Mouse (Mus musculus) hindbrain, embryonic 11.5 days (tissue): ENCODE measurements around the gene Hoxb7. TPM values are rescaled to one million over a fixed set of nuclear protein-coding genes. Genes with fewer than 3 reads are reported as not detected.

Experiments used
- ATAC-seq: fragments of 200-750 bp; cut with Nextera tagmentation; 2 replicates; pipeline ENCODE4 v1.8.0; 2017; ENCODE audit warnings: mild to moderate bottlenecking, moderate TSS enrichment, moderate library complexity; ENCODE audit not compliant: low FRiP score
- DNase-seq: peaks from one replicate; pipeline ENCODE4 v3.0.0-alpha.2; 2015; ENCODE audit warnings: low spot score
- H3K27ac ChIP-seq: fragments of 300-500 bp; sonication (generic); 2 replicates; pipeline ENCODE4 v1.5.1; 2014; ENCODE audit warnings: mild to moderate bottlenecking, low read depth, low read length
- H3K27me3 ChIP-seq: fragments of 300-500 bp; sonication (generic); 2 replicates; pipeline ENCODE4 v1.6.1; 2014; ENCODE audit warnings: mild to moderate bottlenecking, low read length, moderate library complexity, mixed read lengths; ENCODE audit not compliant: control insufficient read depth, insufficient read depth
- H3K36me3 ChIP-seq: fragments of 300-500 bp; sonication (generic); 2 replicates; pipeline ENCODE4 v1.6.1; 2014; ENCODE audit warnings: mild to moderate bottlenecking, low read length, moderate library complexity, mixed read lengths; ENCODE audit not compliant: control insufficient read depth, insufficient read depth
- H3K4me1 ChIP-seq: fragments of 300-500 bp; sonication (generic); replicated peaks from 2 replicates; pipeline ENCODE4 v1.6.1; 2014; ENCODE audit warnings: low read length, mixed read lengths; ENCODE audit not compliant: control insufficient read depth, insufficient read depth
- H3K4me2 ChIP-seq: fragments of 300-500 bp; sonication (generic); replicated peaks from 2 replicates; pipeline ENCODE4 v1.6.1; 2014; ENCODE audit warnings: mild to moderate bottlenecking, low read depth, low read length
- H3K4me3 ChIP-seq: fragments of 300-500 bp; sonication (generic); 2 replicates; pipeline ENCODE4 v1.5.1; 2014; ENCODE audit warnings: low read depth, low read length
- H3K9ac ChIP-seq: fragments of 300-500 bp; sonication (generic); 2 replicates; pipeline ENCODE4 v1.6.1; 2014; ENCODE audit warnings: low read depth, low read length
- H3K9me3 ChIP-seq: fragments of 300-500 bp; sonication (generic); 2 replicates; pipeline ENCODE4 v1.6.1; 2016; ENCODE audit warnings: low read length; ENCODE audit not compliant: control insufficient read depth
- WGBS: fragments of 180-500 bp; shearing (Covaris S2); extraction: QIAGEN DNeasy Blood & Tissue Kit; methylation state at CpG from one replicate; pipeline ENCODE4 v1.1.7; 2014; 5-methylcytosine and 5-hydroxymethylcytosine counted together
- polyA plus RNA-seq: library from polyadenylated mRNA; unstranded; fragments of >200 nt; fragmentation: Nextera tagmentation; extraction: Ambion mirVana; gene quantifications from 2 replicates; pipeline ENCODE4 v1.2.1, GENCODE M21; 2014

Hoxb7 gene
- polyA plus RNA-seq, 1 experiment from 2014 or later, result 4.0 TPM

DNA sequence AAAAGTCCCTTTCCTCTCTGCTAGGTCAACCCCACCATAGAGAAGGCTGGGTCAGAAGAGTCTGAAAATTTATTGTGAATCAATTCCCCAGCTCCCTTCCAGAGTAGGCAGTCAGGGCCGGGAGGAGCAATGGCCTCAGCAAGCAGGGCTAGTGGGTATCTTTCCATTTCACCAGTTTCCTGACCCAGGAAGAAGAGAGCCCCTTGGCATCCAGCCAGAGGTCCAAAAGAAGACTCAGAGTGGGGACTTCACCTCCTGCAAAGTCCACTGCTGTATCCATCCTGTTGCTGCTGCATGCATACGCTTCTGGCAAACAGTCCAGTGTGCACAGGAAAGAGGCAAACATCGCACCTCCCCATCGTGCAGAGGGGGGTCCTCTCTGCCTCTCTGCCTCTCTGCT is 10.5 kb upstream of the Hoxb7 start:
- Histone ChIP-seq H3K9ac (no peak overlapping the region), H3K27ac (no peak overlapping the region), H3K4me1 (peaks cover 5% of the 10 kb centered on the region), H3K27me3 (peaks cover 99% of the 10 kb centered on the region), H3K4me2 (no peak overlapping the region), H3K9me3 (no peaks in the 10 kb centered on the region), H3K4me3 (no peak overlapping the region), H3K36me3 (no peaks in the 10 kb centered on the region)
- WGBS, result 4% methylated on average over 4 of the region's 4 CpGs
- no peak for DNase-seq
- ATAC-seq, result no peak

DNA sequence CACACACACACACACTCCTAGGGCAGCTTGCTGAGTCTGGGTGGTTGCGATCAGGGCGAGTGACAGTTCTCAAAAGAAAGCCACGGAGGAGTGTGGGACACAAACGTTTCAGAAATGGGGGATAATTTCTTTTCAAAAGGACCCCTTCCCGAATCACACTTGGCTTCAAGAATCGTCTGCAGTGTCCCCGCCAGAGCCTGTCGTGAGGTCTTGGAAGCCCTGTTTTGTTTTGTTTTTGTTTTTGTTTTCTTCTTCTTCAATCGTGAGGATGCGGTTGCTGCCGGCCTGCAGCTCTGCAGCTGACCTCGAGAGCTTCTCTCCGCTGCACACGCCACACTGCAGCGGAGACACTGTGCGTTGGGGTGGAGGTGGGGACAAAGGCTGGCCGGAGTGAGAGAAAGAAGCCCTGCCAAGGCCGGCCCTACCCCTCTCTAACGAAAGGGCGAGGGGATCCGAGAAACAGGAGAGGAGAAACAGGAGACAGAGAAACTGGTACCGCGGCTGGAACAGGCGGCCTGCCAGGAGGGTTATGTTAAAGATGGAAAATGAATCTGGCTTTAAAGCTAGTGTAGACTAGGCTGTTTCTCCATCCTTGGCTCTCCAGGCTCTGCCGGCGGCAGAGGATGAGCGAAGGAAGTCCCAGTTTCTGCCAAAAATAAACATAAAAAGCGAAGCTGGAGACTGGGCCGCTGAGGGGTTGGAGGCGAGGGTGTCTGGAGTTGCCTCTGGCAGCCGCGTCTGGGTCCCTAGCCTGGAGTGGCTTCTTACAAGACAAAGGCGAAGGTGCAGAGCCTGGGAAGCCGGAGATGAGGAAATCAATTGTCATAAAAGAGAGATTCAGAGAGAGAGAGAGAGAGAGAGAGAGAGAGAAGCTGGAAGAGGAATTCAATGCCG is 9.0 kb upstream of the Hoxb7 start:
- ATAC-seq, result no peak

GRCm38 (mm10) chr11:96278324-96278723 is 8.1 kb upstream of the Hoxb7 start:
- 14% methylated on average over 14 of the region's 14 CpGs for WGBS
- ATAC-seq, result no peak
- no peaks in the 10 kb centered on the region for H3K9me3 ChIP-seq
- H3K36me3 ChIP-seq, result no peaks in the 10 kb centered on the region
- no peak overlapping the region for H3K27ac ChIP-seq
- H3K4me3 ChIP-seq, result no peak overlapping the region
- no peak overlapping the region for H3K4me2 ChIP-seq
- H3K27me3 ChIP-seq, result peaks cover 90% of the 10 kb centered on the region
- H3K9ac ChIP-seq, result no peak overlapping the region
- H3K4me1 ChIP-seq, result no peaks in the 10 kb centered on the region
- DNase-seq, result no peak

More for the DNA sequence above, 9.0 kb upstream of the Hoxb7 start:
- no peaks in the 10 kb centered on the region for H3K9me3 ChIP-seq
- H3K9ac ChIP-seq, result 0 out of 2 replicates have a peak overlapping the region, but pooled peaks have one; percentile 20
- no peaks in the 10 kb centered on the region for H3K4me1 ChIP-seq
- H3K27me3 ChIP-seq, result peaks cover 94% of the 10 kb centered on the region
- DNase-seq, result no peak
- 2% methylated on average over 35 of the region's 35 CpGs for WGBS
- H3K27ac ChIP-seq, result no peak overlapping the region
- H3K36me3 ChIP-seq, result no peaks in the 10 kb centered on the region
- no peak overlapping the region for H3K4me2 ChIP-seq
- no peak overlapping the region for H3K4me3 ChIP-seq

DNA sequence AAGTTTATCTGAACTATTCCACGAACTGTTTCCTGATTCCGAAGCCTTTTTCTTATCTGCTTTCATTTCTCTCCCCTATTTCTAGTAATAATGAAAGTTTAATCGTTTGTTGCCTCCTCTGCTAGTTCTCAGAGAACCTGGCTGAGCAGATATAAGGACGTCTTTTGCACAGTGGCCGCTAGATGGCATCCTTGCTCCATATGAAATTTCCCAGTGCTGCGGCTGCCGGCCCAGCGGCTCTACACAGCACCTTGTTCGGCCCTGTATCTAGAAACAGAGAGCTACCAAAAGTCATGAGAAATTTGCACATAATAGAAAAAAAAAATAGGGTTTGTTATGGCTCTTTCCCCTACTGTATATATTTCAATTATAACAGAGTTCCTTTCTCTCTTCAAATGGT is 7.7 kb upstream of the Hoxb7 start:
- Histone ChIP-seq H3K9me3 (no peaks in the 10 kb centered on the region), H3K27me3 (peaks cover 90% of the 10 kb centered on the region), H3K27ac (no peak overlapping the region), H3K4me1 (no peaks in the 10 kb centered on the region), H3K9ac (no peak overlapping the region), H3K4me3 (no peak overlapping the region), H3K36me3 (no peaks in the 10 kb centered on the region), H3K4me2 (no peak overlapping the region)
- DNase-seq (peak; percentile 91), ATAC-seq (no peak)
- WGBS, result under 1% methylated on average over 9 of the region's 9 CpGs

- 2% methylated on average over 31 of the region's 31 CpGs for WGBS
- Histone ChIP-seq H3K36me3 (no peaks in the 10 kb centered on the region), H3K27ac (no peak overlapping the region), H3K9ac (0 out of 2 replicates have a peak overlapping the region, but pooled peaks have one; percentile 7), H3K4me1 (no peaks in the 10 kb centered on the region), H3K27me3 (peaks cover 90% of the 10 kb centered on the region), H3K4me2 (no peak overlapping the region; the same call in 1 of the 2 replicates), H3K4me3 (no peak overlapping the region), H3K9me3 (no peaks in the 10 kb centered on the region)
- DNase-seq (no peak), ATAC-seq (no peak)
These were observed 6.8 kb upstream of the Hoxb7 start for GRCm38 (mm10) chr11:96279421-96280233.

DNA sequence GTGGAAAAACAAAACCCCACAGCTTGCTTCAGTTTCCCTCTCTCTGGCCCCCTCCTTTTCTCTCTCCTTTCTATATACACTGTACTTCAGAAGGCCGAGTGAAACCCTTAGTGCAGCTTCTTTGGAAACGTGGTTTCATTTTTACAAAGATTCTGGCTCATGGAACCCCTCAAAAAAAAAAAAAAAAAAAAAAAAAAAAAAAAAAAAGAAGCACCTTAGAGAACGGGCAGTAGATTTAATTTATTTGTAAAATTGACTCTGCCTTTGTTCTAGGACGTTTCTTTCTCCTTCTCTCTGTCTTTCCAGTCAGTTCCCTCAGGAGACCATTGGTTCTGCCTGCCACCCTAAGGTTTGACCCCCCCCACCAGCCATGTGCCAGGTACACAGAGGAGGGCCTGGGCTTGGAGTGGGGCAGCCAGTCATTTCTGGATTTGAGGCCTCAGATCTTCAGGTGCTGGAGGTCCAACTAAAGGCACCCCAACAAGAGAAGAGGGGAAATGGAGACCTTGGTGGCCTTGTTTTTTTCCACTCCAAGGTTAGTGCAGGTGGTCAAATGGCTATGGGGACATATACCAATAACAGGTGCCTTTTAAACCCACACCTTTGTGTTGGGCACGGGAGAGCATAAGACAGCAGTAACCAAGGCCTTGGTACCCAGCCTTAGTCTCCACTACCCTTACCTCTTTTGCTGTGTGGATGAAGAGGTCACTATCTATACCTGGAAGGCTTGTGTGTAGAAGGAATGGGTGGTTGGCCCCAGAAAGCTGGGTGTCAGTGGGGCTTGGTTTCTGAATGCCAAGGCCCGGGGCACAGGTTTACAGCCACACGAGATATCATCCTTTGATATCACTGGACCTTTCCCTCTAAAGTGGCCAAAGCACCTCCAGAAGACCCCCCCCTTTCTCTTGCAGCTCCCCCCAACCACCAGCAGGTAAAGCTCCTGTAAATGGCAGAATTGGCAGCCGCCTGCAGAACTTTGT is 5.7 kb upstream of the Hoxb7 start:
- Histone ChIP-seq H3K36me3 (no peaks in the 10 kb centered on the region), H3K9me3 (no peaks in the 10 kb centered on the region), H3K27me3 (peaks cover 89% of the 10 kb centered on the region), H3K27ac (no peak overlapping the region), H3K4me3 (no peak overlapping the region), H3K4me1 (no peaks in the 10 kb centered on the region; the same call in 1 of the 2 replicates), H3K4me2 (no peak overlapping the region), H3K9ac (no peak overlapping the region)
- no peak for ATAC-seq
- no peak for DNase-seq
- 8% methylated on average over 8 of the region's 8 CpGs for WGBS

DNA sequence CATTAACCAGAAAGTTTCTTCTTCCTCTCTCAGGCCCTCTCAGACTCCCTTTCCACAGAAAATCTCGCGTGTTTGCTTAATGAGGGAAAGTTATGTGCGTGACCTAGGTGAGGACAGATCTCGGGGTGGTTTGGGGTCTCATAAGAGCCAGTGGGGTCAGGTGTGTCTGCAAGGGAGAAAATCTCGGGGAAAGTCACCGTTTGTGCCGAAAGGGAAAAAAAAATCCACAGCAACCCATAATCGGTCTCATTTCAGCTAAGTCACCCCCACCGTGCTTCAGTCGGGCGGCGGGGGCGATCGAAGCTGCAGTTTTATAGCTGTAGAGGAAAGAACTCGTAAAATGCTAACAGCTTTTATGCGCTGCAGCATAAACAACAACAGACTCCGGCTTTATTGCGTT is 5.0 kb upstream of the Hoxb7 start:
- Histone ChIP-seq H3K27me3 (peaks cover 88% of the 10 kb centered on the region), H3K4me1 (no peaks in the 10 kb centered on the region; the same call in 1 of the 2 replicates), H3K36me3 (no peaks in the 10 kb centered on the region), H3K9ac (no peak overlapping the region), H3K4me3 (no peak overlapping the region), H3K27ac (no peak overlapping the region), H3K4me2 (no peak overlapping the region), H3K9me3 (no peaks in the 10 kb centered on the region)
- no peak for DNase-seq
- ATAC-seq, result no peak
- WGBS, result 4% methylated on average over 18 of the region's 18 CpGs
